Mouse (Mus musculus) cerebellum, adult 2 months (tissue): ENCODE results near the gene Cdh22. TPM values are rescaled to one million over a fixed set of nuclear protein-coding genes. Genes with fewer than 3 reads are reported as not detected.

Experiments used
- DNase-seq, 2 experiments: peaks; one replicate each; pipeline ENCODE4 v3.0.0; 2021
- H3K27ac ChIP-seq: fragments of 200-500 bp; 2 replicates; pipeline ENCODE4 v1.5.1; 2012; ENCODE audit warnings: low read length, control low read depth, inconsistent platforms; ENCODE audit not compliant: insufficient read depth
- H3K27me3 ChIP-seq: fragments of 200-500 bp; 2 replicates; pipeline ENCODE4 v1.6.1; 2012; ENCODE audit warnings: inconsistent platforms, mild to moderate bottlenecking, low read length, moderate library complexity; ENCODE audit not compliant: control insufficient read depth, insufficient read depth
- H3K4me1 ChIP-seq: fragments of 200-500 bp; 2 replicates; pipeline ENCODE4 v1.6.1; 2011; ENCODE audit warnings: low read length; ENCODE audit not compliant: control insufficient read depth, insufficient read depth
- H3K4me3 ChIP-seq: fragments of 200-500 bp; replicated peaks from 2 replicates; pipeline ENCODE3; 2011; ENCODE audit warnings: mild to moderate bottlenecking, low read depth, low read length, control low read depth; ENCODE audit not compliant: insufficient read depth
- CTCF ChIP-seq: fragments of 200-500 bp; IDR thresholded peaks from 2 replicates; pipeline ENCODE4 v1.5.1; 2011; ENCODE audit warnings: low read depth, mild to moderate bottlenecking, control low read depth, low read length, moderate library complexity, borderline replicate concordance; ENCODE audit not compliant: insufficient read depth
- POLR2A ChIP-seq: fragments of 200-500 bp; IDR thresholded peaks from 2 replicates; pipeline ENCODE4 v1.6.1; 2011; ENCODE audit warnings: low read length, control low read depth, borderline replicate concordance; ENCODE audit not compliant: insufficient read depth
- WGBS: fragments of 180-500 bp; shearing (Covaris S2); methylation state at CpG from one replicate; pipeline ENCODE4 v1.1.7; 2018; 5-methylcytosine and 5-hydroxymethylcytosine counted together
- polyA plus RNA-seq: library from polyadenylated mRNA; depleted of rRNA; stranded (reverse); fragments of >200 nt; gene quantifications from 2 replicates; pipeline ENCODE4 v1.2.3, GENCODE M21; 2012; rRNA removed

The Cdh22 gene
- 51.9 and 56.3 TPM in 2 replicates for polyA plus RNA-seq

- no peaks in the 10 kb centered on the region for H3K27me3 ChIP-seq
- peak; percentile 81 to 87 for DNase-seq
- peak within 1 kb of the TSS; percentile 95 for H3K27ac ChIP-seq
- peaks cover 23% of the 10 kb centered on the region for H3K4me1 ChIP-seq
- WGBS: under 1% methylated on average over 42 of the region's 60 CpGs
- peak within 1 kb of the TSS; percentile 76 for H3K4me3 ChIP-seq
- TF ChIP-seq CTCF: peak; percentile 55
- peak; percentile 57 for TF ChIP-seq POLR2A
Measured at GRCm38 (mm10) chr2:165234613-165235291, at the start of gene Cdh22. Gene Cdh22 (minus strand): TSS chr2:165234853.

- peaks cover 53% of the 10 kb centered on the region for H3K4me1 ChIP-seq
- no peak for DNase-seq
- 68% methylated on average over 7 of the region's 7 CpGs for WGBS
- no peaks in the 10 kb centered on the region for H3K27me3 ChIP-seq
- no peak overlapping the region for H3K27ac ChIP-seq
- TF ChIP-seq POLR2A: no peak
- no peak for TF ChIP-seq CTCF
- no peak overlapping the region for H3K4me3 ChIP-seq
Measured at GRCm38 (mm10) chr2:165284377-165284776, 49.7 kb upstream of the Cdh22 start.

- no peak for TF ChIP-seq CTCF
- H3K4me1 ChIP-seq: peaks cover 45% of the 10 kb centered on the region
- no peak overlapping the region for H3K27ac ChIP-seq
- DNase-seq: no peak
- no peaks in the 10 kb centered on the region for H3K27me3 ChIP-seq
- no peak overlapping the region for H3K4me3 ChIP-seq
- 90% methylated on average over 3 of the region's 3 CpGs for WGBS
Measured at GRCm38 (mm10) chr2:165283644-165284043, 49.0 kb upstream of the Cdh22 start.

- 5% methylated on average over 5 of the region's 6 CpGs for WGBS
- peak; percentile 62 to 79 for DNase-seq
- H3K27me3 ChIP-seq: no peaks in the 10 kb centered on the region
- TF ChIP-seq POLR2A (no peak), CTCF (0 out of 2 replicates have a peak, but pooled peaks have one; percentile 3)
- peaks cover 52% of the 10 kb centered on the region for H3K4me1 ChIP-seq
- peak overlapping the region; percentile 13 for H3K27ac ChIP-seq
- no peak overlapping the region for H3K4me3 ChIP-seq
Measured at GRCm38 (mm10) chr2:165281779-165282311, 47.2 kb upstream of the Cdh22 start.

GRCm38 (mm10) chr2:165279351-165279750 lies 44.7 kb upstream of the Cdh22 start:
- Histone ChIP-seq H3K4me1 (peaks cover 59% of the 10 kb centered on the region), H3K27me3 (no peaks in the 10 kb centered on the region), H3K4me3 (no peak overlapping the region), H3K27ac (no peak overlapping the region)
- TF ChIP-seq POLR2A (no peak), CTCF (no peak)
- 89% methylated on average over 10 of the region's 10 CpGs for WGBS
- DNase-seq: no peak

- Histone ChIP-seq H3K27me3 (no peaks in the 10 kb centered on the region), H3K4me3 (no peak overlapping the region), H3K4me1 (peaks cover 50% of the 10 kb centered on the region), H3K27ac (no peak overlapping the region)
- no peak for DNase-seq
- TF ChIP-seq POLR2A (no peak), CTCF (no peak)
- WGBS: 71% methylated on average over 5 of the region's 5 CpGs
Measured at GRCm38 (mm10) chr2:165277188-165277740, 42.6 kb upstream of the Cdh22 start.

GRCm38 (mm10) chr2:165275824-165276223 lies 41.2 kb upstream of the Cdh22 start:
- WGBS: 3% methylated on average over 8 of the region's 8 CpGs
- TF ChIP-seq CTCF (peak; percentile 93), POLR2A (no peak)
- no peaks in the 10 kb centered on the region for H3K27me3 ChIP-seq
- H3K4me1 ChIP-seq: peaks cover 36% of the 10 kb centered on the region
- H3K4me3 ChIP-seq: no peak overlapping the region
- peak; percentile 90 to 92 for DNase-seq
- no peak overlapping the region for H3K27ac ChIP-seq
